Mouse (Mus musculus): ENCODE results near the gene Cldn20.

Gene Cldn20

DNA sequence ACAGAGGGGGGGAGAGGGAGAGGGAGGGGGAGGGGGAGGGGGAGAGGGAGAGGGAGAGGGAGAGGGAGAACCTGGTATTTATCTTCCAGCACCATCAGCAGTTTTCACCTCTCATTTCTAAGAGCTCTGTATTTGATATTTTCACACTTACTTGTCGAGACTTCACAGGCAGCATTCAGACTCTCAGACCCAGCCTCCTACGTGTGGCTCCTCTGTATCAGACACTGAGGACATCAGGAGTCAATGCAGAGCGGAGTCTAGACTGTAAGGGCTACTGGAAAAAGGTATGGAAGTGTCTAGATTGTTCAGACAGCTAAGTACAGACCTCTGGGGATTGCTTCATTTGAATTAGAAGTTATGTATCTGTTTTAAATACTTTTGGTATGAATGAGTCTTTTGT is 2.8 kb upstream of the Cldn20 start:
- DNase-seq (ENCODE audit: low read depth, low spot score): no peak

DNA sequence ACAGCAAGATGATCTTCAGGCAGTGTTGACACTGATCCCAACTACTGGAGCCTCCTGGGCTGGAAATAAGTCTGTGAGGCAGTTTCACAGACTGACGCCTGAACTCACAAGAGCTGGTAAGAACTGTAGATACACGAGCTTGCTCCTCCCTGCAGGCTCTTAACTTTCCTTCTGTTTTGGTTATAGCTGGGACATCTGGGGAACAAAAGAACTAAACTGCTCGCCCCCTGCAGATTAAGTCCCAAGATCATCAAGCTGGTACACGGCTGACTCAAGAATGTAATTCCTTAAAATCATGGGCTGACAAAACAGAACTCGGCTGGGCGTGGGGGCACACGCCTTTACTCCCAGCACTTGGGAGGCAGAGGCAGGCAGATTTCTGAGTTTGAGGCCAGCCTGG is 1.8 kb upstream of the Cldn20 start:
- no peak for DNase-seq (ENCODE audit: low read depth, low spot score)

DNA sequence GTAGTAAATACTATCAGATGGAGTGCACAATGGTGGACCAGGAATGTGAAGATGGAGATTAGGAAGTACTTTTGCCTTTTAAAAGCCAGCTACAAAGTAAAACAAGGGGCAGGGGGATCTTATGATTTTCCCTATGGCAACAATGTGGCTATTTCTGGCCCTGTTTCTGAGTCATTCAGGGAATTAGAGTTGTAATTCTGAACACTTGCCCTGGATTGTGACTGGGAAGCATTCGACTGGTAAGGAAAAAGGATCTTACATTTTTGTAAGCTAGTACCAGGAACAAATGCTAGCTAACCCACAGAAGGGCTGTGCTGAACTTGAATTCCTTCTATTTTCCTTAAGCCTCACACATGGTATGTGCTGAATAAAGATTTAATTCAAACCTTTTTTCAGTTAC is 713 bp upstream of the Cldn20 start:
- DNase-seq (ENCODE audit: low read depth, low spot score): no peak

- peak; percentile 50 for DNase-seq (ENCODE audit: low read depth, low spot score)
Observed at GRCm38 (mm10) chr17:3533425-3533824, 1.1 kb downstream of the Cldn20 start.

DNA sequence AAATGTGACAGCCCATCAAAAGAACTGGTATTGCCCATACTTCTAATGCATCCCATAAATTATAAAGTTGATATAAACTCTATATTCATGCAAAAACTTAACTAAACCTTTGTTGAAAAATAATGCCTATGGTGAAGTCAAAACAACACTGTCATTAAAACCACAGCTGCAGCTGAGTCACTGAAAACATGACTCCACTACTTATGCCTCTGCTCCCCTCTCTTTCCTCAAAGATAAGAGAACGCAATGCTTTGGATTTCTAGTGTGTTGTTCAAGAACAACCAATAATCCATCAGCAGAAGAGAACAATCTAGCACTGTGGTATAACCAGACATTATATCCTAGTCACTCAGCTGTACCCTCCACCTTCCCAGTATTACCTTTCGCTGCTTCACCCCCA is 8.0 kb downstream of the Cldn20 start:
- no peak for DNase-seq (ENCODE audit: low read depth, low spot score)

GRCm38 (mm10) chr17:3541033-3541432 is 8.7 kb downstream of the Cldn20 start:
- DNase-seq (ENCODE audit: low read depth, low spot score): no peak

DNA sequence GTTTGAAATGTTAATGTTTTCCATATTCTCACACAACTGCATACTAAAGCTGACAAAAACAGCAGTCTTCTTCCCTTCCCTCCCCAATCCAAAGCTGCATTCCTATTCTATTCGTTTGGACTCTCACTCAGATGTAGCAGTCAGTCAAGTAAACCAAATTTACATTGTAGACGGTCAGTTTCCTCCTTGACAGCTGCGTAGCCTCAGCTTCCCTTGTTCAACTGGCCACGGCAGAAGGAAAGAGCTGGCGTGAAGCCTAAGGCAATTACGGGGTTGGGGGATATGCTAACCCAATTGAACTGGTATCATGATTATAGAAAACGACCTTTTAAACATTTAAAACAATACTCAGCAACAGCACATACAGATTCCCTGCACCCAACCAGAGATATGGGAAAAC is 15.4 kb downstream of the Cldn20 start:
- no peak for DNase-seq (ENCODE audit: low read depth, low spot score)

- DNase-seq (ENCODE audit: low read depth, low spot score): no peak
Observed at GRCm38 (mm10) chr17:3556251-3556650, 23.9 kb downstream of the Cldn20 start.

DNA sequence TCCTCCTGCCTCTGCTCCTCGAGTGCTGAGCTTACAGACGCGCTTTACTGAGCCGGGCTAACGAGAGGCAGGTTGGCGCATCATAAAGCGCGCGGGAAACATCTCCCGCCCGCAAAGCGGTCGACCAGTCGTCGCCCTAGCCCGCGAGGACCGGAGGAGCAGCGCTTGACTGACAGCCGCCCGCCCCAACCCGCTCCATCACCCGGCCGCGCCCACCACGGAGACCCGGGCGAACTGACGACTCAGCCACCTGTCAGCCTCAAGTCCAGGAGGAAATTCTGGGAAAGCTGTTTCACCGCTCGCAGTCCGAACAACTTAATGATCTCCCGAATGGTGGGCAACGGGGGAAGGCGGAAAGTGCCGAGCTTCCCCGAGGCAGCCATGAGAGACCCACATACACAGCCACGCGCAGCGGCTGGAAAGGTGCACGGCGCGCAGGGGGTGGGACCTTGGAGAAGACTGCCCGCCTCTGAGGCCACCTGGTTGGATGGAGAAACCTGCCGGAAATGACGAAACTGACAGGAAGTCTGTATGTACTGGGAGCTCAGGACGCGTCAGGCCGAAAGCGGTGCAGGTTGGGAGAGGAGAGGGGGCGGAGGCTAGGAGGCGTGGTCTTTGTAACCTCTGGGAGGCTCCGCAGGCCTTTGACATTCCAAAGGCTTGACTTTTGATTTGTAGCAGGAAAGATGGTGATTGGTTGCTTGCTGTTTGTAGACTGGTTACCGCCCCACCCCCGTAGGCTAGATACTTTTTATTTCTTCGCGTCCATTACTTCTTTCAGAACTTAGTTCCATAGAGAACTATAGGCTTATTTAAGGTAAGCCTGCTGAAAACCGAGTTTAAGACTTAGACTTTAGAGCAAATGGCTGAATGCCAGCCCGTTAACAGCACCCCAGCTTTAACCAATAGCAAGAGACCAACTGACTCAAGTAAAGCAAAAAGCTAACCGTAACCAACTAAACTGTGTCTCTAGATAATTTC is 25.3 kb downstream of the Cldn20 start, which contains the start of gene Tfb1m:
Gene Tfb1m, minus strand, starts transcription at position 451 of the 981 bp plus-strand sequence.
- peak; percentile 98 for DNase-seq (ENCODE audit: low read depth, low spot score)

- no peak for DNase-seq (ENCODE audit: low read depth, low spot score)
Observed at GRCm38 (mm10) chr17:3558356-3558870, 26.1 kb downstream of the Cldn20 start.

GRCm38 (mm10) chr17:3560534-3560933 is 28.2 kb downstream of the Cldn20 start:
- peak; percentile 54 for DNase-seq (ENCODE audit: low read depth, low spot score)

DNA sequence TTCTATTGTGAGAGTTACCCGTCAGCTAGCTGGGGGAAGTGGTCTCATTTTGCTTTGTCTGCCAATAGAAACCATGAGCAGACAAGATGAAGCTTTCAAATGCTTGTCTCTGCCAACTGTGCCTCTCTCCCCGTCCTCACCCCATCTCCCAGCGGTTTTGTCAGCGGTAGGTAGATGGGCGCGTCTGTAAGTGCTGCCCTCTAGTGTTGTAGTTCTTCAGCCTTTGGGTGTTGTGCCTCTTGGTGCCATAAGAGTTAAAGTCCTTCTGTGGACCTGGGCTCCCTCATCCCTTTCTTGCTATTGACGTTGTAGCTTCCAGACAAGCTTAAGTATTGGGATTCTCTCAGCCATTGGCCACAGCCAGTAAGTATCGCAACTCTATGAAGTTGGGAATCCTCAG is 30.1 kb downstream of the Cldn20 start:
- peak; percentile 58 for DNase-seq (ENCODE audit: low read depth, low spot score)

DNA sequence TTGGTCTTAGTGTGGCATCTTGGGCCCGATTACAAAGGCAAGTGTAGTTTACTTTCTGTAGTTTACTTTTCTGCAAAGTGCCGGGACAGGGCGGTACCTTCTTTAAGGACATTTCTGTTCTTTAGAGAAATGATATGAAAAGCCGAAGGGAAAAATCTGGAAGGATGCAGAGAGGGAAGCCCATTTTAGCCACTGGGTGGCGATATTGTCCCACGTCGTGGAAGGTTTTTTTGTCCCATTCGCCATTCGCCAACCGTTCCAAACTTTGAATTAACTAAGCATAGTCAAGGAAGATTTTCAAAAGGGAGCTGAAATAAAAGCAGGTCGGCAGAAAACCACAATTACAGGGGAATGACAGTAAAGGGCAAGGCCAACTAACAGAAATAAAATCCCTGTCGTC is 38.5 kb downstream of the Cldn20 start:
- peak; percentile 57 for DNase-seq (ENCODE audit: low read depth, low spot score)
